Mouse (Mus musculus): ENCODE measurements around the gene Dgki.

The Dgki gene

GRCm38 (mm10) chr6:37240140-37240539 is 59.8 kb downstream of the Dgki start:
- DNase-seq (ENCODE audit: low spot score) = no peak

- DNase-seq (ENCODE audit: low spot score) = no peak
Measured at GRCm38 (mm10) chr6:37236893-37237292, 63.1 kb downstream of the Dgki start.

DNA sequence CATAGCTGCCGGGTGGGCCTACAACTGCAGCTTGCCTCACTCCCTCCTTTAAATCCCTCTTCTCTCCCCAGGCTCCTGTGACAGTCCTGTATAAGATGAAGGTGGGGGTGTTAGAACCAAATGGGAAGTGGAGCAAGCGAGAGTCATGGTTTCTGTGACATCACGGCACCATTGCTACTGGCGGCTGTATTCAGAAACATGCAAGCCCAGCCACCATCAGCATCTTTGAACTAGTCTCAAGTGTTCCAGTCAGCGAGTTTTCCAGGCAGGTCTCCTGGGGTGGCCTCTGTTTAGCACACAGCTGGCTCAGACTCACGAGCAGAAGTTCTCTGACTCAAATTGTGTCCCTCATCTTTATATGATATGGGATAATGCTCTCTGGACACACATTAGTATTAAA is 68.8 kb downstream of the Dgki start:
- no peak for DNase-seq (ENCODE audit: low spot score)

DNA sequence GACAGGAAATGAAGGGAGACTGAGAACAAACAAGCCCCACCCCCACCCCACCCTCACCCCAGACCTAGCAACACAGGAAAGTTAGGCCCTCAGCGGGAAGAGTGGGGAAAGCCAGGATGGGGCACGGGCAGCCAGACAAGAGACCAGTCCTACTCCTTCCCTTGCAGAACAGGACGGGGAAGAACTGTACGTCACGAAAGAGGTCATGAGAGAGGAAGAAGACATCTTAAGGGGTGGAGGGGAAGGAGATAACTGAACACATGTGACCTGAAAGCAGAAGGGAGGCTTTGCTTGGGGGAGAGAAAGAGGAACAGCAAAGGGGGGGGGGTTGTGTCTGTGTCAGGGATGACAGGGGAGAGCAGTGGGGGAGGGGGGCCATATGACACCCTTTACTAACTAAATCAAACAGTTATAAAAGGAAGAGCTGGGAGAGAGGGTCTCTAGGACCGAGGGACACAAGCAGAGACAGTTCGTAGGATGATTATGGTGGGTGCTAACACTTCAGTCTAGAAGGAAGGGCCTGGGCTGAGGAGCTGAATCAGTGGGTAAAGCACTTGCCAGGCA is 77.0 kb downstream of the Dgki start:
- DNase-seq (ENCODE audit: low spot score) = no peak

GRCm38 (mm10) chr6:37222016-37222415 is 78.0 kb downstream of the Dgki start:
- DNase-seq (ENCODE audit: low spot score) = no peak

DNA sequence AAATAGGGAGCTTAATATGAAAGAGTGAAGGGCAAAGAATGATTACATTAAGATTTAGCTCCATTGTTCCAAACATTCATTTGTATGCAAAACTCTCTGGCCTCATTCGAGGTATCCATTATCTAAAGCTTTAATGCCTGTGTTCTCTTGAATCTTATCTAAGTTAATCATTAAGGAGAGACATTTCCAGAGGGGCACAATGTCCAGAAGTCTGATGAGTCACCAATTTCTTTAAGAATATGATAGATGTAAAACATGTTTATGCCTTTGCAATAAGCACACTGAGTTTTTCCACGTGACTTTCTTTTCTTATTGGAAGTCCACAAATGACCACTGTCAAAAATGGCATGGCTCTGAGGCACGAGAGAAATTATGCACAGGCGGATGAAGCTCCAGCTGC is 80.9 kb downstream of the Dgki start:
- no peak for DNase-seq (ENCODE audit: low spot score)

- no peak for DNase-seq (ENCODE audit: low spot score)
Measured at GRCm38 (mm10) chr6:37216342-37216763, 83.6 kb downstream of the Dgki start.

DNA sequence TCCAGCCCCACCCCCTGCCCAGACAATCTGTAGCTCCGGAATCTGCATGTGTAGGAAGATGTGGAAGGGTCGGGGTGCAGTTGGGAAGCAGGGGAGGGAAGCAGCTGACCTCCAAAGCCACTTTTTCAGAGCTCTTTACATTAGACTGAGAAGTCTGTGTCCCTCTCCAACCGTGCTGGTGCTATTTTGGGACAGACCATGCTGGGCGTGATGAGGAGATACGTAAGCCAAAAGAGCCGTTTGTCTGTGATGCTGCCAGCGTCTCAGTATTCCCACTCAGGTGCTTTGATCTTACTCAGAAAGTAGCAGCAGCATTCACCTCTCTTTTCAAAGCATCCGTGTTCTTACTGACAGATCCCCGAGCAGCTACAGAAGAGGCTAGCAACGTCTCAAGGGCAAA is 84.3 kb downstream of the Dgki start:
- no peak for DNase-seq (ENCODE audit: low spot score)

GRCm38 (mm10) chr6:37212930-37213329 is 87.1 kb downstream of the Dgki start:
- no peak for DNase-seq (ENCODE audit: low spot score)

DNA sequence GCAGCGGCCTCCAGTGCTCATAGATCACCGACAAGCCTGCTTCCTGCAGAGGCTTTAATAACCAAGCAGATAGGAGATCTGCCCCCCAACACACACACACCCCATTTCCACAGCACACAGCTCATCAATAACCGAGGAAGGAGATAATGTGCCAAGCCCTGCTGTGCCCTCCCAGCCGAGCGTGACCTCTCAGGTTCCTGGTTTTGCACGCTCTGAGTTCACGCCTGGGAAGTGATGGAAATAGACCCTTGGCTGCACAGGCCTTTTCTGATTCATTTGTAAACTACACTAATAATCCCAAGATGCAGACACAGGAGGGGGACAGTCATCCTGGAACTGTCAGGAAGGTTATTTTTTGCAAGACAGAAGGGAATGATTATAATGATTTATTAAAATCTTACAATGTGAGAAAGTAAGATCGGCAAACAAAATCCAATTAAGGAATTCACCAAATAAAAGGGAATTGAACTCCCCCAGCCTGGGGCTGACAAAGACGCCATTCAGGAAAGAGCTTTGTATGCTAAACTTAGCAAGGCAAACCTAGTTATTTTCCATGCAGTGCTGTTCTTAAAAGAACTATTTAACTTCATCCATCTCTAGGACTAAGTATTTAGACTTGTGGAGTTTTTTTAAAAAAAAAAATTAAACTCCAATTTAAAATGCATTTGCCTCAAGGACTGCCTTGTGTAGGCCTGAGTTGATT is 88.3 kb downstream of the Dgki start:
- no peak for DNase-seq (ENCODE audit: low spot score)

- no peak for DNase-seq (ENCODE audit: low spot score)
Measured at GRCm38 (mm10) chr6:37202901-37203300, 97.1 kb downstream of the Dgki start.

DNA sequence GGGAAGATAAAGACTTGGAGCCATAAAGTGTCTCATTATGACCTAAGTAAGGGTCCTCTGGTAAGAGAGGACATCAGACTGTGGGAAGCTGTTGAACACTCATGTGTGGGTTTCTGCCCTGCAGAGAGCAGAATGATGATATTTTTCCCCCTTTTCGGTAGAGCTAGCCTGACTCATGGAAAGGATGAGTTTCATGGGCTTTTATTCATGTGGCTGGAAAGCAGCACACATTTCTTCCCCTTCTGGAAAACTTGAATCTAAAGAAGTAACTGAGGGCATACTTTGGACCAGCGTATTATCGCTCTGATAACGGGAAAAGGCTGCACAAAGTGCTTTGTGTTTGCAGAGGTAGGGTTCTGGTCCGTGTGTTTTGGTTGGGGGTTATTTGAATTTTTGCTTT is 99.1 kb downstream of the Dgki start:
- DNase-seq (ENCODE audit: low spot score) = no peak

- DNase-seq (ENCODE audit: low spot score) = no peak
Measured at GRCm38 (mm10) chr6:37199502-37199901, 100.5 kb downstream of the Dgki start.

- DNase-seq (ENCODE audit: low spot score) = no peak
Measured at GRCm38 (mm10) chr6:37197745-37198144, 102.2 kb downstream of the Dgki start.

GRCm38 (mm10) chr6:37196870-37197269 is 103.1 kb downstream of the Dgki start:
- no peak for DNase-seq (ENCODE audit: low spot score)

DNA sequence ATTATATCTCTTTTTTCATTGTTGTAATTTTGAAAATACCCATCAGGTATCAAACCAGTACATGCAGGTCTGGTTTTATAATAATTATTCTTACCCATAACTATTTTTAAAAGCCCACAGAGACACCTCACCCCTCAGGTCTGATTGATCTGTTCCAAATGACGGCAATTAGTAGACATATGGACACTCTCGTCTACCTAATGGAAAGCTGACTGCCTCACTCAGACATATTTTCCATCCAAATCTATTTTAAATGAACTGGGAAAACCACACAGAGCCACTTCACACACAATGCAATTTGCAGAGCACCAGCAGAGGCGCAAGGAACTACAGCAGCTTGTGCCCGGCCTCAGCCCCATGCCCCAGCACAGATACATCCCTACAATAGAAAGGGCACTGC is 104.2 kb downstream of the Dgki start:
- no peak for DNase-seq (ENCODE audit: low spot score)

- no peak for DNase-seq (ENCODE audit: low spot score)
Measured at GRCm38 (mm10) chr6:37181961-37182360, 118.0 kb downstream of the Dgki start.

DNA sequence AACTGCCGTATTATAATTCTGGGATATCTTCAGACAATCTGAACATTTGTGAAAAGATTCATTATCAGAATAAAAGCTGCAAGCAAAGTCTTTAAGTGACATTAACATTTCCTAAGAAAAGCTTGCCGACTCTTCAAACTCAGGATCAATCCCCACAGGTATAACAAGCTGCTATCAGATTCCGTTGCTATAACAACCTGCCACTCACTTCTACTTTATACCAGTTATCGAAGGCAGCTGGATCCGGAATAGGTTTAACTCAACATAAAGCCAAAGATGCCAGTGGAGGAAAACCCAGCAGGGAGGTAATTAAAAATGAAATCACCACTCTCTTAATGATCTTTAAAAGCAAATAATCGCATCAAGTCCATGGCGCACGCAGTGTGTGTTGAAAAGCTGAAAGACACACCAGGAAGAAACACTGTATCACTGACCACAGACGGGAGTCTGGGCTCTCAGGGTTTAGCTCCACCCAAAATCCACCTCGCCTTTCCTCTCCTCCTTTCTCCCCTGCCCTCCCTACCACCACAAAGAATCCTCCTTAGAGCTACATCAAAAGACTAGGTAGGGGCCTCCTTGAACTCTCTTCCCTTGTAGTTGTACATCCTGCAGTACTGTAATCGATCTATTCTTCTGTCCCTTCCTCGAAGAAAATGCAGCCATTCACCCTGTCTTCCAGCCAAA is 128.7 kb downstream of the Dgki start:
- DNase-seq (ENCODE audit: low spot score) = no peak

- DNase-seq (ENCODE audit: low spot score) = no peak
Measured at GRCm38 (mm10) chr6:37158880-37159279, 141.1 kb downstream of the Dgki start.

GRCm38 (mm10) chr6:37154051-37154450 is 145.9 kb downstream of the Dgki start:
- no peak for DNase-seq (ENCODE audit: low spot score)

- DNase-seq (ENCODE audit: low spot score) = no peak
Measured at GRCm38 (mm10) chr6:37150483-37150882, 149.5 kb downstream of the Dgki start.

- DNase-seq (ENCODE audit: low spot score) = no peak
Measured at GRCm38 (mm10) chr6:37150038-37150437, 149.9 kb downstream of the Dgki start.

DNA sequence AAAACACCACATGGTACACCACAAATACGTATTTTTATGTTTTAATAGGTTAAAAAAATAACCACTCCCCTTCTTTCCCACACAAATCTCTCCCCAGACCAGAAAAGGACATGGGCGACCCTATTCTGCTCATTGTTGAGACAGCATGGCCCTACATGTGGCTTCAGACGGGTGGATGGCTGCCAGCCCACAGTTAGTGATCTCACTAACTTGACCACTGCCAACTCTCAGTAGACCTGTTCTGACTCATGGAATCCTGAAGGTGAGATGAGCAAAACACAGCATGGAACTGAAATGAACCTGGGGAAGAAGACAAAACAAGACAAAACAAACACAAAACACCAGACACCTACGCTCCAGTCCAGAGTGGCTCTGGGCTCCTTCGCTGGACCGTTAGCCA is 150.8 kb downstream of the Dgki start:
- DNase-seq (ENCODE audit: low spot score) = no peak

Data from T-cell, adult 2 months (primary cell).